Mouse (Mus musculus) liver (tissue): ENCODE measurements around the gene Sh3kbp1.

Experiments used
- DNase-seq: peaks from one replicate; pipeline ENCODE4 v3.0.0-alpha.2; 2020; ENCODE audit warnings: mixed read lengths

Sh3kbp1 gene

GRCm38 (mm10) chrX:159756261-159756660 lies 129.2 kb downstream of the Sh3kbp1 start:
- no peak for DNase-seq

- peak; percentile 44 for DNase-seq
Observed at GRCm38 (mm10) chrX:159756901-159757821, 130.1 kb downstream of the Sh3kbp1 start.

GRCm38 (mm10) chrX:159757854-159758540 lies 130.9 kb downstream of the Sh3kbp1 start:
- peak; percentile 44 for DNase-seq

- no peak for DNase-seq
Observed at GRCm38 (mm10) chrX:159763801-159764200, 136.7 kb downstream of the Sh3kbp1 start.

- DNase-seq = no peak
Observed at GRCm38 (mm10) chrX:159765850-159766249, 138.8 kb downstream of the Sh3kbp1 start.

GRCm38 (mm10) chrX:159769005-159769404 lies 141.9 kb downstream of the Sh3kbp1 start:
- no peak for DNase-seq

- DNase-seq = no peak
Observed at GRCm38 (mm10) chrX:159769773-159770172, 142.7 kb downstream of the Sh3kbp1 start.

GRCm38 (mm10) chrX:159772137-159772536 lies 145.1 kb downstream of the Sh3kbp1 start:
- DNase-seq = no peak

GRCm38 (mm10) chrX:159775042-159775441 lies 148.0 kb downstream of the Sh3kbp1 start:
- no peak for DNase-seq

- no peak for DNase-seq
Observed at GRCm38 (mm10) chrX:159778787-159779186, 151.7 kb downstream of the Sh3kbp1 start.

- no peak for DNase-seq
Observed at GRCm38 (mm10) chrX:159790516-159790915, 163.4 kb downstream of the Sh3kbp1 start.

GRCm38 (mm10) chrX:159795603-159796002 lies 168.5 kb downstream of the Sh3kbp1 start:
- DNase-seq = no peak

GRCm38 (mm10) chrX:159804371-159804770 lies 177.3 kb downstream of the Sh3kbp1 start:
- DNase-seq = no peak

GRCm38 (mm10) chrX:159809510-159809909 lies 182.4 kb downstream of the Sh3kbp1 start:
- DNase-seq = no peak

- no peak for DNase-seq
Observed at GRCm38 (mm10) chrX:159810469-159810868, 183.4 kb downstream of the Sh3kbp1 start.

- DNase-seq = no peak
Observed at GRCm38 (mm10) chrX:159817508-159817907, 190.4 kb downstream of the Sh3kbp1 start.

- DNase-seq = no peak
Observed at GRCm38 (mm10) chrX:159828135-159828534, 201.1 kb downstream of the Sh3kbp1 start.

GRCm38 (mm10) chrX:159829192-159829852 lies 202.2 kb downstream of the Sh3kbp1 start:
- DNase-seq = no peak

- DNase-seq = no peak
Observed at GRCm38 (mm10) chrX:159831176-159831575, 204.1 kb downstream of the Sh3kbp1 start.

GRCm38 (mm10) chrX:159835239-159835638 lies 208.2 kb downstream of the Sh3kbp1 start:
- no peak for DNase-seq

GRCm38 (mm10) chrX:159837379-159837778 lies 210.3 kb downstream of the Sh3kbp1 start:
- DNase-seq = peak; percentile 6

GRCm38 (mm10) chrX:159839786-159840185 lies 212.7 kb downstream of the Sh3kbp1 start:
- DNase-seq = no peak

- DNase-seq = no peak
Observed at GRCm38 (mm10) chrX:159840225-159840624, 213.2 kb downstream of the Sh3kbp1 start.
